Mouse (Mus musculus) CH12.LX (cell line): Measurements from ENCODE around the gene Senp1. TPM values are rescaled to one million over a fixed set of nuclear protein-coding genes. Genes with fewer than 3 reads are reported as not detected.
A peak's percentile ranks its signal among the peaks of the same experiment; 100 is the strongest.

ENCODE experiments used
- DNase-seq: peaks from one replicate; pipeline ENCODE4 v3.0.0-alpha.2; 2013; ENCODE audit errors: extremely low read depth
- H3K27ac ChIP-seq: 2 replicates; pipeline ENCODE4 v1.5.1; 2012; ENCODE audit warnings: low read depth, mild to moderate bottlenecking, control low read depth, moderate library complexity; ENCODE audit not compliant: insufficient read depth
- H3K27me3 ChIP-seq: replicated peaks from 2 replicates; pipeline ENCODE3; 2012; ENCODE audit warnings: inconsistent platforms
- H3K36me3 ChIP-seq, 2 experiments: replicated peaks in 1 of 2; 2 replicates each; pipeline versions ENCODE3 to v1.6.1; 2012; ENCODE audit warnings: inconsistent platforms in 1 of 2, low read length in 1 of 2, mild to moderate bottlenecking in 1 of 2, mixed read lengths in 1 of 2, moderate library complexity in 1 of 2; ENCODE audit not compliant: control insufficient read depth in 1 of 2, insufficient read depth in 1 of 2
- H3K4me1 ChIP-seq, 2 experiments: 2 replicates each; pipeline ENCODE4 v1.6.1; 2012; ENCODE audit warnings: inconsistent platforms in 1 of 2, moderate library complexity in 1 of 2; ENCODE audit not compliant: insufficient read depth in 2 of 2, control insufficient read depth in 1 of 2
- H3K4me2 ChIP-seq: 2 replicates; pipeline ENCODE4 v1.6.1; 2012; ENCODE audit warnings: low read depth, mild to moderate bottlenecking, control low read depth; ENCODE audit not compliant: poor library complexity, insufficient read depth, severe bottlenecking
- H3K4me3 ChIP-seq, 3 experiments: fragments of 150-350 bp in 1 of 3; sonication (generic) in 1 of 3; replicated peaks in 1 of 3; 2 replicates each; pipeline versions ENCODE3 to v1.5.1; 2011 to 2012; ENCODE audit warnings: low read depth in 2 of 3, low read length in 2 of 3, mild to moderate bottlenecking in 2 of 3, moderate library complexity in 2 of 3, control low read depth in 1 of 3, improper control_type of control experiment in 1 of 3, inconsistent platforms in 1 of 3, mixed read lengths in 1 of 3; ENCODE audit not compliant: poor library complexity in 1 of 3
- H3K79me2 ChIP-seq: replicated peaks from 2 replicates; pipeline ENCODE4 v1.6.1; 2012; ENCODE audit warnings: mild to moderate bottlenecking, moderate library complexity; ENCODE audit not compliant: control insufficient read depth, poor library complexity, insufficient read depth, severe bottlenecking; ENCODE audit errors: extremely low read depth
- H3K9ac ChIP-seq: 2 replicates; pipeline ENCODE4 v1.6.1; 2012; ENCODE audit warnings: low read depth, mild to moderate bottlenecking, control low read depth, moderate library complexity; ENCODE audit not compliant: insufficient read depth
- H3K9me3 ChIP-seq: replicated peaks from 2 replicates; pipeline ENCODE3; 2012; ENCODE audit warnings: low read length, inconsistent platforms, mixed read lengths
- CTCF ChIP-seq, 2 experiments: IDR thresholded peaks in 1 of 2; conservative IDR thresholded peaks in 1 of 2; 2 replicates each; pipeline ENCODE4 v1.5.1; 2011 to 2012; ENCODE audit warnings: low read depth in 2 of 2, low read length in 2 of 2, improper control_type of control experiment in 1 of 2, inconsistent platforms in 1 of 2, mild to moderate bottlenecking in 1 of 2, moderate library complexity in 1 of 2
- EP300 ChIP-seq: IDR thresholded peaks from 2 replicates; pipeline ENCODE4 v1.6.1; 2011; ENCODE audit warnings: low read length, improper control_type of control experiment
- JUN ChIP-seq: IDR thresholded peaks from 2 replicates; pipeline ENCODE4 v1.6.1; 2011; ENCODE audit warnings: low read depth, mild to moderate bottlenecking, low read length, improper control_type of control experiment, moderate library complexity; ENCODE audit not compliant: insufficient read depth
- JUND ChIP-seq: conservative IDR thresholded peaks from 2 replicates; pipeline ENCODE4 v1.6.1; 2011; ENCODE audit warnings: low read depth, low read length, improper control_type of control experiment
- KAT2A ChIP-seq: IDR thresholded peaks from 2 replicates; pipeline ENCODE4 v1.6.1; 2012; ENCODE audit warnings: low read length, improper control_type of control experiment, inconsistent platforms; ENCODE audit not compliant: insufficient replicate concordance
- MAFK ChIP-seq: IDR thresholded peaks from 2 replicates; pipeline ENCODE4 v1.6.1; 2011; ENCODE audit warnings: low read length, improper control_type of control experiment; ENCODE audit not compliant: insufficient replicate concordance
- MAX ChIP-seq: IDR thresholded peaks from 2 replicates; pipeline ENCODE4 v1.6.1; 2011; ENCODE audit warnings: low read length, improper control_type of control experiment
- MAZ ChIP-seq: IDR thresholded peaks from 2 replicates; pipeline ENCODE4 v1.6.1; 2012; ENCODE audit warnings: low read depth, mild to moderate bottlenecking, inconsistent platforms, low read length, improper control_type of control experiment, moderate library complexity
- MEF2A ChIP-seq: IDR thresholded peaks from 2 replicates; pipeline ENCODE4 v1.6.1; 2014; ENCODE audit warnings: low read depth, mild to moderate bottlenecking, inconsistent platforms, low read length, improper control_type of control experiment, borderline replicate concordance
- MXI1 ChIP-seq: IDR thresholded peaks from 2 replicates; pipeline ENCODE4 v1.6.1; 2011; ENCODE audit warnings: mild to moderate bottlenecking, low read depth, low read length, improper control_type of control experiment
- POLR2AphosphoS2 ChIP-seq: IDR thresholded peaks from 2 replicates; pipeline ENCODE4 v1.6.1; 2011; ENCODE audit warnings: low read depth, low read length, improper control_type of control experiment
- RCOR1 ChIP-seq: conservative IDR thresholded peaks from 2 replicates; pipeline ENCODE4 v1.6.1; 2012; ENCODE audit warnings: low read depth, mild to moderate bottlenecking, inconsistent platforms, low read length, improper control_type of control experiment
- SIN3A ChIP-seq: IDR thresholded peaks from 2 replicates; pipeline ENCODE4 v1.6.1; 2012; ENCODE audit warnings: low read length, improper control_type of control experiment, inconsistent platforms
- UBTF ChIP-seq: IDR thresholded peaks from 2 replicates; pipeline ENCODE4 v1.6.1; 2012; ENCODE audit warnings: low read depth, mild to moderate bottlenecking, inconsistent platforms, low read length, improper control_type of control experiment, moderate library complexity
- ZKSCAN1 ChIP-seq: IDR thresholded peaks from 2 replicates; pipeline ENCODE4 v1.6.1; 2012; ENCODE audit warnings: low read depth, inconsistent platforms, low read length, improper control_type of control experiment, borderline replicate concordance
- dilution Hi-C: fragments of 300-500 bp; cut with MboI; formaldehyde crosslinking; loops from 2 replicates; pipeline ENCODE4 v1.14.3; 2020; ENCODE audit warnings: low sequenced_read_pairs; ENCODE audit not compliant: extremely low pct_unique_long_range_greater_than_20kb, extremely low pct_ligation_motif_present
- in situ Hi-C: fragments of 300-500 bp; cut with MboI; formaldehyde crosslinking; loops from 3 replicates; pipeline ENCODE4 v1.14.3; 2019; ENCODE audit warnings: low sequenced_read_pairs, low pct_ligation_motif_present, low pct_unique_long_range_greater_than_20kb, mixed read lengths
- polyA plus RNA-seq: library from polyadenylated mRNA; unstranded; fragments of >175 nt; gene quantifications from 2 replicates; pipeline ENCODE4 v1.2.1, GENCODE M21; 2012; ENCODE audit warnings: low read depth; ENCODE audit not compliant: insufficient read length
- total RNA-seq, 2 experiments: library from RNA; depleted of rRNA; stranded (reverse); fragments of 300-350 nt in 1 of 2; fragments of >200 nt in 1 of 2; gene quantifications; 2 replicates each; pipeline ENCODE4 v1.2.3; 2012 to 2014

Gene Senp1
- total and polyA plus RNA-seq, 3 experiments: 14.9 to 38.5 (median 23.3) TPM

- peaks cover 0 to 21% of the 10 kb centered on the region in 2 experiments; a peak in 2 of 4 replicates for H3K4me1 ChIP-seq
- peak overlapping the region; percentile 71 to 94 (median 83) for H3K4me3 ChIP-seq
- DNase-seq: no peak
Observed at GRCm38 (mm10) chr15:98107703-98108296, 14.3 kb upstream of the Senp1 start.

DNA sequence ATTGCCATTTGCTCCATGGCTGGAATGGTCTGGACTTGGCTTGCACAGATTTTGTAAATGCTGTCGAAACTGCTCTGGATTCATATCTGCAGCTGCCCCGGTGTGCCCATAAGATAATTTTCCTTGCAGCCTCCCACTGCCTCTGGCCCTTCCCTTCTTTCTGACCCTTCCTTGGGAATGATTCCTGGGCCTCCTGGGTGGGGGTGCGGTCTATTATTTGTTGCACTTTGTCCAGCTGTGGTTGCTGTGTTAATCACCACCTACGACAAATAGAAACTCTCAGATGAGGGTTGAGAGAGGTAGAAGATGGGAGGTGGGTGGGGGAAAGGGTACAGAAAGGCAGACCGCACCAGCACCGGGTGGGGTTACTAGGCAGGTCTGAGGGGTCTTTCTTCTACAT, 13.7 kb upstream of the Senp1 start:
- in situ Hi-C loops (no loop called here), dilution Hi-C loops (no loop called here)
- no peak for TF ChIP-seq KAT2A
- TF ChIP-seq CTCF (conservative IDR thresholded peaks at IDR 0.05 in 1 of 2, IDR thresholded peaks at IDR 0.05 in 1 of 2; ENCODE audit: low read depth in 2 of 2, low read length in 2 of 2): no peak
- no peak for TF ChIP-seq JUN
- no peak for TF ChIP-seq ZKSCAN1
- TF ChIP-seq MAFK: no peak
- no peak for TF ChIP-seq MAX
- TF ChIP-seq RCOR1: no peak
- no peak for TF ChIP-seq SIN3A
- TF ChIP-seq UBTF: no peak
- Histone ChIP-seq H3K36me3 (peaks cover 0 to 11% of the 10 kb centered on the region in 2 experiments), H3K27me3 (peaks cover 7% of the 10 kb centered on the region), H3K9ac (no peak overlapping the region), H3K27ac (no peak overlapping the region), H3K9me3 (no peaks in the 10 kb centered on the region), H3K79me2 (no peaks in the 10 kb centered on the region), H3K4me3 (no peak overlapping the region), H3K4me1 (peaks cover 0 to 21% of the 10 kb centered on the region in 2 experiments; a peak in 2 of 4 replicates), H3K4me2 (no peak overlapping the region)
- DNase-seq: no peak

More at GRCm38 (mm10) chr15:98107703-98108296, 14.3 kb upstream of the Senp1 start:
- Histone ChIP-seq H3K9ac (peak overlapping the region; percentile 22; the same call in 1 of the 2 replicates), H3K4me2 (peak overlapping the region; percentile 49), H3K79me2 (no peaks in the 10 kb centered on the region), H3K27ac (no peak overlapping the region), H3K9me3 (no peaks in the 10 kb centered on the region), H3K27me3 (peaks cover 7% of the 10 kb centered on the region), H3K36me3 (peaks cover 0 to 16% of the 10 kb centered on the region in 2 experiments)
- in situ Hi-C loops (no loop called here), dilution Hi-C loops (no loop called here)
- TF ChIP-seq SIN3A (0 out of 2 replicates have a peak, but pooled peaks have one; percentile 57), MEF2A (no peak), JUND (no peak), POLR2AphosphoS2 (no peak), MAZ (no peak), EP300 (no peak), MAFK (no peak), MXI1 (no peak)
